Mouse (Mus musculus): ENCODE measurements around the gene AI413582.

DNA sequence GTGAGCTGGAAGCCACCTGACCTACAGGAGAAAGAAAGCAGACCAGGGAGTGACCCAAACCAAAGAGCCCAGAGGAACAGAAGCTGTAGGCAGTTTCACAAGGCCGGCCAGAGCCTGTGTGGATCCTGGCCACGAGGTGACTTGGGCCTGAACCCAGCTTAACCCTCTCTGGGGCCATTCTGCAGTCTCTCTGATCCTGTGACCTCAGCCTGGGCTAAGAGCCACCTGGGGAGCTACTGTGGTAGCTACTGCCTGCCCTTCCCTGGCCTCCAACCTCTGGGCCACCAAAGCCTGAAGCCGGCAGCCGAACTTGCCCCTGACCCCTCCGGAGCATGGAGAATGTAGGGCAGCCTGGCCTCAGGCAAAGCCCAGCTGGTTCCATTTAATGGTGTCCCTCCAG is 36.8 kb downstream of the AI413582 start:
- TF ChIP-seq SIN3A (IDR thresholded peaks at IDR 0.05; ENCODE audit: low read length) (no peak), CTCF (conservative IDR thresholded peaks at IDR 0.05 in 1 of 2, IDR thresholded peaks at IDR 0.05 in 1 of 2; ENCODE audit: low read depth in 2 of 2, low read length in 2 of 2) (no peak), ZMIZ1 (IDR thresholded peaks at IDR 0.05; ENCODE audit: low read depth, low read length) (no peak), EP300 (IDR thresholded peaks at IDR 0.05; ENCODE audit: low read length) (no peak), E2F4 (IDR thresholded peaks at IDR 0.05; ENCODE audit: insufficient replicate concordance, low read depth, low read length) (no peak), USF1 (IDR thresholded peaks at IDR 0.05; ENCODE audit: low read depth, low read length) (no peak), TBP (conservative IDR thresholded peaks at IDR 0.05; ENCODE audit: low read depth, low read length) (no peak), POLR2A (IDR thresholded peaks at IDR 0.05; ENCODE audit: low read depth, low read length) (no peak), BHLHE40 (IDR thresholded peaks at IDR 0.05; ENCODE audit: low read depth, low read length) (no peak), SMC3 (IDR thresholded peaks at IDR 0.05; ENCODE audit: low read depth, low read length) (no peak)
